8 mouse cellular contexts compared by ENCODE assay signal in the genomic region with DNA sequence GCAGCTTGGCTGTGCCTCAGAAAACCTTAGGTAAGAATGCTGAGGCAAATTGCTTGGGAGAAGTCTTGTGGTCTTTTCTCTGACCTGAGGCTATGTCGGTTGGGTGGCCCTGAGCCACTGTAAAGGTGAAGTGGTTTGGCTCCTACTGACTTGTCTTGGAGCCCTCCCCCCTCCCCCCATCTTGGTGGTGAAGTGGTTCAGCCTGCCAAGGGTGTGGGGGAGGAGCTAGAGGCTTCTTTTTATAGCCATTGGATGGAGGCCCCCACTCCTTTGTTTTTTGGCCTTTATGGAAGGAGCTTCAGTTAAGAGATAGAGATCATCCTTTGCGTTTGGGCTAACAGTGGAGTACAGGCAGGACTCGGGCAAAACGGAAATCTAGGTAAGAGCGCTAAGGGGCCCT. TPM values are rescaled to one million over a fixed set of nuclear protein-coding genes. Genes with fewer than 3 reads are reported as not detected.
DNase-seq lines count a peak whose midpoint lies in the region; ATAC-seq and TF ChIP-seq lines count a peak whose summit lies in the region.

A gene (plus strand): TSS at position 280 of the 400 bp plus-strand sequence.

- no peak for DNase-seq in heart, postnatal 0 days (ENCODE audit: low spot score)
- DNase-seq in heart, adult 11 months, result no peak
- DNase-seq in Patski (ENCODE audit: low read depth, low spot score), result no peak
- DNase-seq in forebrain, embryonic 14.5 days (ENCODE audit: low spot score), result no peak
- DNase-seq in limb, embryonic 14.5 days (ENCODE audit: low spot score), result no peak
- no peak for DNase-seq in ovary, postnatal 14 days (ENCODE audit: low spot score)
- no peak for DNase-seq in frontal cortex, postnatal 36 days (ENCODE audit: low spot score in 2 of 2)

- peaks cover 5% of the 10 kb centered on the region; the same call in 1 of the 2 replicates for H3K36me3 ChIP-seq in heart, postnatal 0 days (replicated peaks; ENCODE audit: control insufficient read depth, insufficient read depth, low read length)
- H3K36me3 ChIP-seq in forebrain, embryonic 14.5 days (ENCODE audit: control insufficient read depth, insufficient read depth, low read length), result peaks cover 6% of the 10 kb centered on the region; the same call in 1 of the 2 replicates
- H3K36me3 ChIP-seq in limb, embryonic 14.5 days (ENCODE audit: control insufficient read depth, insufficient read depth, low read length), result peaks cover 9% of the 10 kb centered on the region
- H3K36me3 ChIP-seq in small intestine, adult 2 months (ENCODE audit: control insufficient read depth, insufficient read depth, low read length), result no peaks in the 10 kb centered on the region

- no peaks in the 10 kb centered on the region for H3K9me3 ChIP-seq in heart, postnatal 0 days (replicated peaks; ENCODE audit: control insufficient read depth, low read length)
- H3K9me3 ChIP-seq in forebrain, embryonic 14.5 days (replicated peaks; ENCODE audit: control insufficient read depth, low read length), result no peaks in the 10 kb centered on the region
- no peaks in the 10 kb centered on the region for H3K9me3 ChIP-seq in limb, embryonic 14.5 days (ENCODE audit: control insufficient read depth, low read length)

- in situ Hi-C loops in Patski (cut with MboI; ENCODE audit: low pct_unique_long_range_greater_than_20kb), result no loop called here

- peak within 1 kb of the TSS; percentile 61 for H3K4me2 ChIP-seq in heart, postnatal 0 days (ENCODE audit: low read depth, low read length)
- peak within 1 kb of the TSS; percentile 69 for H3K4me2 ChIP-seq in forebrain, embryonic 14.5 days (ENCODE audit: low read length)
- H3K4me2 ChIP-seq in limb, embryonic 14.5 days (replicated peaks; ENCODE audit: low read depth, low read length, severe bottlenecking), result peak within 1 kb of the TSS; percentile 51

- CTCF ChIA-PET in Patski (lab: Charles Lee), result interaction anchor here (0.9 kb wide), 1 partner anchor 9 kb away, joined by 4 read pairs; a partner anchor contains a TSS

- TF ChIP-seq POLR2A in limb, embryonic 14.5 days (IDR thresholded peaks at IDR 0.05; ENCODE audit: borderline replicate concordance, extremely low read depth, insufficient read depth, insufficient read length), result no peak
- no peak for TF ChIP-seq POLR2A in small intestine, adult 2 months (IDR thresholded peaks at IDR 0.05; ENCODE audit: low read depth, low read length)

- WGBS in heart, postnatal 0 days, result 46% methylated on average over 5 of the region's 5 CpGs
- 53% methylated on average over 5 of the region's 5 CpGs for whole genome bisulfite sequencing in forebrain, embryonic 14.5 days
- 51% methylated on average over 5 of the region's 5 CpGs for WGBS in limb, embryonic 14.5 days
- 84% methylated on average over 5 of the region's 5 CpGs for WGBS in small intestine, adult 2 months

- no peak within 1 kb of the TSS for H3K27ac ChIP-seq in heart, postnatal 0 days (ENCODE audit: low read depth)
- H3K27ac ChIP-seq in forebrain, embryonic 14.5 days (ENCODE audit: low read depth, low read length), result no peak within 1 kb of the TSS
- no peak within 1 kb of the TSS for H3K27ac ChIP-seq in limb, embryonic 14.5 days (replicated peaks; ENCODE audit: low read depth, low read length)
- no peak within 1 kb of the TSS for H3K27ac ChIP-seq in small intestine, adult 2 months (ENCODE audit: insufficient read depth, low read depth, low read length)

- TF ChIP-seq CTCF in heart, postnatal 0 days (IDR thresholded peaks at IDR 0.05; ENCODE audit: low read depth), result no peak
- no peak for TF ChIP-seq CTCF in Patski (IDR thresholded peaks at IDR 0.05)
- TF ChIP-seq CTCF in small intestine, adult 2 months (IDR thresholded peaks at IDR 0.05; ENCODE audit: extremely low read depth, insufficient read length, insufficient replicate concordance, low read depth, low read length), result no peak

- no peak for TF ChIP-seq EP300 in heart, postnatal 0 days (IDR thresholded peaks at IDR 0.05; ENCODE audit: low read depth)

- POLR2A ChIA-PET in Patski (lab: Charles Lee), result interaction anchor here (1.0 kb wide), 2 partner anchors 10 to 13 kb away, joined by 3 read pairs; a partner anchor contains a TSS

- H3K9ac ChIP-seq in heart, postnatal 0 days (replicated peaks; ENCODE audit: low read depth, low read length), result no peak within 1 kb of the TSS
- peak within 1 kb of the TSS; percentile 85; the same call in 1 of the 2 replicates for H3K9ac ChIP-seq in forebrain, embryonic 14.5 days (ENCODE audit: low read length)
- 0 out of 2 replicates have a peak within 1 kb of the TSS, but pooled peaks have one; percentile 82 for H3K9ac ChIP-seq in limb, embryonic 14.5 days (ENCODE audit: low read depth, low read length, severe bottlenecking)

- no peaks in the 10 kb centered on the region for H3K27me3 ChIP-seq in heart, postnatal 0 days (ENCODE audit: control insufficient read depth, insufficient read depth, low read length)
- H3K27me3 ChIP-seq in Patski, result no peaks in the 10 kb centered on the region
- no peaks in the 10 kb centered on the region for H3K27me3 ChIP-seq in forebrain, embryonic 14.5 days (replicated peaks; ENCODE audit: control insufficient read depth, insufficient read depth, low read length)
- no peaks in the 10 kb centered on the region for H3K27me3 ChIP-seq in limb, embryonic 14.5 days (ENCODE audit: control insufficient read depth, insufficient read depth, low read length)
- no peaks in the 10 kb centered on the region for H3K27me3 ChIP-seq in small intestine, adult 2 months (ENCODE audit: control insufficient read depth, insufficient read depth, low read length)

- H3K4me3 ChIP-seq in heart, postnatal 0 days (ENCODE audit: low read depth, low read length), result peak within 1 kb of the TSS; percentile 64
- H3K4me3 ChIP-seq in forebrain, embryonic 14.5 days (ENCODE audit: low read depth, low read length), result peak within 1 kb of the TSS; percentile 78
- peak within 1 kb of the TSS; percentile 76 for H3K4me3 ChIP-seq in limb, embryonic 14.5 days (replicated peaks; ENCODE audit: low read length)
- H3K4me3 ChIP-seq in small intestine, adult 2 months (ENCODE audit: low read depth, low read length), result peak within 1 kb of the TSS; percentile 100

- H3K4me1 ChIP-seq in heart, postnatal 0 days (ENCODE audit: control insufficient read depth, insufficient read depth), result peaks cover 17% of the 10 kb centered on the region
- peaks cover 18% of the 10 kb centered on the region for H3K4me1 ChIP-seq in forebrain, embryonic 14.5 days (ENCODE audit: control insufficient read depth, insufficient read depth, low read length)
- H3K4me1 ChIP-seq in limb, embryonic 14.5 days (ENCODE audit: control insufficient read depth, insufficient read depth, low read length), result peaks cover 14% of the 10 kb centered on the region
- H3K4me1 ChIP-seq in small intestine, adult 2 months (ENCODE audit: control insufficient read depth, insufficient read depth, insufficient read length, low read length), result no peaks in the 10 kb centered on the region; the same call in 1 of the 2 replicates

- ATAC-seq in heart, postnatal 0 days (ENCODE audit: insufficient read depth, low read depth), result no peak
- no peak for ATAC-seq in Patski
- ATAC-seq in forebrain, embryonic 14.5 days, result no peak
- ATAC-seq in limb, embryonic 14.5 days (ENCODE audit: low FRiP score, low read depth), result no peak

RNA-seq across cellular contexts. Expression of the gene that starts here (rescaled TPM):
- total RNA-seq in heart, postnatal 0 days (2014; rRNA removed; ENCODE audit: low replicate concordance), result 10.9 and 11.2 TPM in 2 replicates
- 18.6 and 18.7 TPM in 2 replicates for polyA plus RNA-seq in heart, postnatal 0 days (2015; fragmentation: Nextera tagmentation; extraction: Ambion mirVana)
- 13.2 TPM for polyA plus RNA-seq in Patski (2021)
- polyA plus RNA-seq in forebrain, embryonic 14.5 days (2014; fragmentation: Nextera tagmentation; extraction: Ambion mirVana), result 70.7 and 71.6 TPM in 2 replicates
- 10.3 and 15.6 TPM in 2 replicates for polyA plus RNA-seq in limb, embryonic 14.5 days (2012; rRNA removed)
- polyA plus RNA-seq in limb, embryonic 14.5 days (2014; fragmentation: Nextera tagmentation; extraction: Ambion mirVana), result 24.0 and 25.6 TPM in 2 replicates
- 0.23 and 0.37 TPM in 2 replicates for polyA plus RNA-seq in small intestine, adult 2 months (2012; rRNA removed)
